7 mouse cellular contexts compared by ENCODE assay signal in the genomic region with DNA sequence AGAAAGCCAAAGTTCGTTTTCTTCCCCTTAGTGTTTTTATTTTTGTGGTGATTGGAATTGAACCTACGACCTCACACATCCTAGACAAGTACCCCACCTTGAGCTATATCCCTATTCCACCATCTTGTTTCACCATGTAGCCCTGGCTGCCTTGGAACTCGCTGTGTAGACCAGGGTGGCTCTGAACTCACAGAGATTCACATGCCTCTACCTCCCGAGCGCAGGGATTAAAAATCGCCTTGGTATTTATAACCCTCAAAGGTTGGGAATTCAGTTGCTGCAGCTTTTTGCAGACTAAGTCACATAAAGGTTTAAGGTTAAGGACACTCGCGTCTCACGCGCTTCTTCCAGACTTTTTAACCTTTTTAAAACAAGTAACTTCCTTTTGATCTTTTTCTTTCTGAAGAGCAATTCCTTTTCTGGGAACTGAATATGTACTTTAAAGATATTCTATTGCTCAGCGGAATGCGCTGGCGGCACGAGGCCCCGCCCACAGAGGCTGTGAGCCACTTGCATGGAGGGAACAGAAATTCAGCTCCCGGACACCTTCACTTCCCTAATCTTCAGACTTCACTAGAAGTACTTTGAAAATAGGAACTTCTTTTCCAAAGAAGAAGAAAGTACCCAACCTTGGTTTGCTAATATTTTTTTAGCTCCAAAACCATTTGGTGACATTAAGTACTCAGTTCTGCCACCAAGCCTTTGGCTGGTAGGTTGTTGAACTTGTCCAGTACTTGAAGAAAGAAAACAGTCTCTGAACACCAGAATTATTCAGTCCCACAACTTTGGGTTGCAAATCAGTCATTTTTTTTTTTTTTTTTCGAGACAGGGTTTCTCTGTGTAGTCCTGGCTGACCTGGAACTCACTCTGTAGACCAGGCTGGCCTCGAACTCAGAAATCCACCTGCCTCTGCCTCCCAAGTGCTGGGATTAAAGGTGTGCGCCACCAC. TPM values are rescaled to one million over a fixed set of nuclear protein-coding genes. Genes with fewer than 3 reads are reported as not detected.
A peak's percentile ranks its signal among the peaks of the same experiment; 100 is the strongest.
DNase-seq lines count a peak whose midpoint lies in the region; ATAC-seq and TF ChIP-seq lines count a peak whose summit lies in the region.

No protein-coding gene starts in this region.

- H3K36me3 ChIP-seq in CH12.LX (replicated peaks in 1 of 2; ENCODE audit: control insufficient read depth in 1 of 2, insufficient read depth in 1 of 2, low read length in 1 of 2), result peaks cover 2 to 5% of the 10 kb centered on the region in 2 experiments
- no peaks in the 10 kb centered on the region for H3K36me3 ChIP-seq in embryonic facial prominence, embryonic 12.5 days
- no peaks in the 10 kb centered on the region for H3K36me3 ChIP-seq in heart, embryonic 15.5 days
- H3K36me3 ChIP-seq in megakaryocyte, embryonic 14.5 days (replicated peaks; ENCODE audit: low read length), result peaks cover 10% of the 10 kb centered on the region

- no peaks in the 10 kb centered on the region for H3K27me3 ChIP-seq in CH12.LX (replicated peaks)
- no peaks in the 10 kb centered on the region for H3K27me3 ChIP-seq in embryonic facial prominence, embryonic 12.5 days
- H3K27me3 ChIP-seq in heart, embryonic 15.5 days, result no peaks in the 10 kb centered on the region
- H3K27me3 ChIP-seq in megakaryocyte, embryonic 14.5 days (replicated peaks), result no peaks in the 10 kb centered on the region

- peak; percentile 18 for TF ChIP-seq POLR2A in CH12.LX (IDR thresholded peaks at IDR 0.05; ENCODE audit: low read depth, low read length)

- no peak; the same call in 1 of the 2 replicates for ATAC-seq in embryonic facial prominence, embryonic 12.5 days (ENCODE audit: insufficient number of reproducible peaks, insufficient read depth, low FRiP score, low TSS enrichment)
- no peak for ATAC-seq in heart, embryonic 15.5 days (replicated peaks; ENCODE audit: insufficient number of reproducible peaks, insufficient read depth, low FRiP score, low read depth)

- peak overlapping the region; percentile 78 for H3K9ac ChIP-seq in CH12.LX (ENCODE audit: insufficient read depth, low read depth)
- H3K9ac ChIP-seq in embryonic facial prominence, embryonic 12.5 days, result no peak overlapping the region
- H3K9ac ChIP-seq in heart, embryonic 15.5 days, result 0 out of 2 replicates have a peak overlapping the region, but pooled peaks have one; percentile 18

- dilution Hi-C loops in CH12.LX (cut with MboI; ENCODE audit: extremely low pct_ligation_motif_present, extremely low pct_unique_long_range_greater_than_20kb, low sequenced_read_pairs), result no loop called here

- 25% methylated on average over 19 of the region's 19 CpGs for WGBS in embryonic facial prominence, embryonic 12.5 days
- 21% methylated on average over 19 of the region's 19 CpGs for WGBS in heart, embryonic 15.5 days

- H3K4me2 ChIP-seq in CH12.LX (ENCODE audit: insufficient read depth, low read depth, poor library complexity, severe bottlenecking), result peak overlapping the region; percentile 85
- H3K4me2 ChIP-seq in embryonic facial prominence, embryonic 12.5 days (replicated peaks), result peak overlapping the region; percentile 60
- H3K4me2 ChIP-seq in heart, embryonic 15.5 days, result peak overlapping the region; percentile 62

- DNase-seq in CH12.LX (ENCODE audit: extremely low read depth), result peak; percentile 77
- DNase-seq in adrenal gland, adult 2 months, result peak; percentile 78
- DNase-seq in kidney, postnatal 4 days, result peak; percentile 72 to 80
- DNase-seq in spleen, adult 18-20 months, result peak; percentile 69 to 74

- H3K4me1 ChIP-seq in CH12.LX (ENCODE audit: control insufficient read depth in 1 of 2, insufficient read depth in 2 of 2), result peaks cover 15 to 62% of the 10 kb centered on the region in 2 experiments; a peak in 3 of 4 replicates
- H3K4me1 ChIP-seq in embryonic facial prominence, embryonic 12.5 days, result peaks cover 11% of the 10 kb centered on the region
- peaks cover 29% of the 10 kb centered on the region for H3K4me1 ChIP-seq in heart, embryonic 15.5 days (replicated peaks)
- peaks cover 42% of the 10 kb centered on the region for H3K4me1 ChIP-seq in megakaryocyte, embryonic 14.5 days

- TF ChIP-seq EP300 in CH12.LX (IDR thresholded peaks at IDR 0.05; ENCODE audit: low read length), result peak; percentile 45; the same call in 1 of the 2 replicates

- H3K4me3 ChIP-seq in CH12.LX (replicated peaks in 1 of 3; ENCODE audit: low read depth in 2 of 3, low read length in 2 of 3, poor library complexity in 1 of 3), result peak overlapping the region; percentile 48 to 59 (median 56)
- H3K4me3 ChIP-seq in embryonic facial prominence, embryonic 12.5 days, result peak overlapping the region; percentile 78
- peak overlapping the region; percentile 90 for H3K4me3 ChIP-seq in heart, embryonic 15.5 days
- H3K4me3 ChIP-seq in megakaryocyte, embryonic 14.5 days (replicated peaks), result peak overlapping the region; percentile 97

- peak overlapping the region; percentile 77 for H3K27ac ChIP-seq in CH12.LX (ENCODE audit: insufficient read depth, low read depth)
- peak overlapping the region; percentile 96; the same call in 1 of the 2 replicates for H3K27ac ChIP-seq in embryonic facial prominence, embryonic 12.5 days
- peak overlapping the region; percentile 74 for H3K27ac ChIP-seq in heart, embryonic 15.5 days

- no peak for TF ChIP-seq RAD21 in CH12.LX (IDR thresholded peaks at IDR 0.05; ENCODE audit: low read depth, low read length)

- in situ Hi-C loops in CH12.LX (cut with MboI; ENCODE audit: low pct_ligation_motif_present, low pct_unique_long_range_greater_than_20kb, low sequenced_read_pairs), result loop anchor here (10.0 kb wide), 1 partner anchor 50 kb away; no protein-coding TSS in a partner anchor

- peaks cover 38% of the 10 kb centered on the region for H3K79me2 ChIP-seq in CH12.LX (replicated peaks; ENCODE audit: control insufficient read depth, extremely low read depth, insufficient read depth, poor library complexity, severe bottlenecking)

- no peak; a peak in 1 of 4 replicates for TF ChIP-seq CTCF in CH12.LX (conservative IDR thresholded peaks at IDR 0.05 in 1 of 2, IDR thresholded peaks at IDR 0.05 in 1 of 2; ENCODE audit: low read depth in 2 of 2, low read length in 2 of 2)

- no peaks in the 10 kb centered on the region for H3K9me3 ChIP-seq in CH12.LX (replicated peaks; ENCODE audit: low read length)
- no peaks in the 10 kb centered on the region for H3K9me3 ChIP-seq in embryonic facial prominence, embryonic 12.5 days
- no peaks in the 10 kb centered on the region for H3K9me3 ChIP-seq in heart, embryonic 15.5 days (replicated peaks)
- no peaks in the 10 kb centered on the region for H3K9me3 ChIP-seq in megakaryocyte, embryonic 14.5 days

RNA-seq across cellular contexts. Expression of gene Cbl, which starts 0.9 kb away (rescaled TPM):
- total RNA-seq in CH12.LX (2012; rRNA removed) (11.9 and 13.4 TPM in 2 replicates), CH12.LX (2014; rRNA removed) (6.5 and 8.3 TPM in 2 replicates)
- polyA plus RNA-seq in CH12.LX (2012; ENCODE audit: insufficient read length, low read depth), result 27.1 and 39.0 TPM in 2 replicates
- total RNA-seq in adrenal gland, adult 2 months (2021), result 10 to 100 TPM; 26.2 to 31.5 TPM
- polyA plus RNA-seq in adrenal gland, adult 2 months (2012; rRNA removed), result 7.8 and 8.7 TPM in 2 replicates
- polyA plus RNA-seq in embryonic facial prominence, embryonic 12.5 days (2016; fragmentation: Nextera tagmentation; extraction: Ambion mirVana), result 19.6 and 20.3 TPM in 2 replicates
- polyA plus RNA-seq in heart, embryonic 15.5 days (2015; fragmentation: Nextera tagmentation; extraction: Ambion mirVana), result 10.7 and 14.8 TPM in 2 replicates
- 2.4 and 3.9 TPM in 2 replicates for polyA plus RNA-seq in megakaryocyte, embryonic 14.5 days (2012; ENCODE audit: insufficient read depth, low replicate concordance)

RNA-seq across cellular contexts. Expression of gene Ccdc153, which starts 5.7 kb away (rescaled TPM):
- total RNA-seq in CH12.LX (2012; rRNA removed) (not detected in 2 replicates), CH12.LX (2014; rRNA removed) (not detected in 2 replicates)
- not detected in 2 replicates for polyA plus RNA-seq in CH12.LX (2012; ENCODE audit: insufficient read length, low read depth)
- total RNA-seq in adrenal gland, adult 2 months (2021), result 1 to 10 TPM; 2.7 to 3.4 TPM
- polyA plus RNA-seq in adrenal gland, adult 2 months (2012; rRNA removed), result 0.26 and 0.63 TPM in 2 replicates
- not detected in 2 replicates for polyA plus RNA-seq in embryonic facial prominence, embryonic 12.5 days (2016; fragmentation: Nextera tagmentation; extraction: Ambion mirVana)
- polyA plus RNA-seq in heart, embryonic 15.5 days (2015; fragmentation: Nextera tagmentation; extraction: Ambion mirVana), result 0.28 and 0.52 TPM in 2 replicates
- not detected in 2 replicates for polyA plus RNA-seq in megakaryocyte, embryonic 14.5 days (2012; ENCODE audit: insufficient read depth, low replicate concordance)

RNA-seq across cellular contexts. Expression of gene Pdzd3, which starts 16.5 kb away (rescaled TPM):
- total RNA-seq in CH12.LX (2012; rRNA removed) (0.13 TPM in 1 of 2 replicates, not detected in the other), CH12.LX (2014; rRNA removed) (0.09 TPM in 1 of 2 replicates, not detected in the other)
- 0.21 and 0.26 TPM in 2 replicates for polyA plus RNA-seq in CH12.LX (2012; ENCODE audit: insufficient read length, low read depth)
- not detected for total RNA-seq in adrenal gland, adult 2 months (2021)
- polyA plus RNA-seq in adrenal gland, adult 2 months (2012; rRNA removed), result 0.06 TPM in 1 of 2 replicates, not detected in the other
- 0.12 TPM in 1 of 2 replicates, not detected in the other for polyA plus RNA-seq in embryonic facial prominence, embryonic 12.5 days (2016; fragmentation: Nextera tagmentation; extraction: Ambion mirVana)
- 0.13 TPM in 1 of 2 replicates, not detected in the other for polyA plus RNA-seq in heart, embryonic 15.5 days (2015; fragmentation: Nextera tagmentation; extraction: Ambion mirVana)
- polyA plus RNA-seq in megakaryocyte, embryonic 14.5 days (2012; ENCODE audit: insufficient read depth, low replicate concordance), result 0.35 TPM in 1 of 2 replicates, not detected in the other

RNA-seq across cellular contexts. Expression of gene Nlrx1, which starts 33.6 kb away (rescaled TPM):
- total RNA-seq in CH12.LX (2012; rRNA removed) (8.8 and 10.9 TPM in 2 replicates), CH12.LX (2014; rRNA removed) (8.0 and 8.8 TPM in 2 replicates)
- 12.6 and 15.4 TPM in 2 replicates for polyA plus RNA-seq in CH12.LX (2012; ENCODE audit: insufficient read length, low read depth)
- 10 to 100 TPM; 15.7 to 27.8 TPM for total RNA-seq in adrenal gland, adult 2 months (2021)
- polyA plus RNA-seq in adrenal gland, adult 2 months (2012; rRNA removed), result 25.3 and 27.7 TPM in 2 replicates
- 6.2 and 7.1 TPM in 2 replicates for polyA plus RNA-seq in embryonic facial prominence, embryonic 12.5 days (2016; fragmentation: Nextera tagmentation; extraction: Ambion mirVana)
- polyA plus RNA-seq in heart, embryonic 15.5 days (2015; fragmentation: Nextera tagmentation; extraction: Ambion mirVana), result 7.3 and 9.2 TPM in 2 replicates
- polyA plus RNA-seq in megakaryocyte, embryonic 14.5 days (2012; ENCODE audit: insufficient read depth, low replicate concordance), result 5.5 and 12.5 TPM in 2 replicates

RNA-seq across cellular contexts. Expression of gene Abcg4, which starts 53.7 kb away (rescaled TPM):
- total RNA-seq in CH12.LX (2012; rRNA removed) (0.38 and 0.72 TPM in 2 replicates), CH12.LX (2014; rRNA removed) (0.23 TPM in 2 replicates)
- 0.82 and 1.1 TPM in 2 replicates for polyA plus RNA-seq in CH12.LX (2012; ENCODE audit: insufficient read length, low read depth)
- total RNA-seq in adrenal gland, adult 2 months (2021), result 10 to 100 TPM; 27.1 to 41.4 TPM
- 84.3 and 86.8 TPM in 2 replicates for polyA plus RNA-seq in adrenal gland, adult 2 months (2012; rRNA removed)
- 5.9 and 6.4 TPM in 2 replicates for polyA plus RNA-seq in embryonic facial prominence, embryonic 12.5 days (2016; fragmentation: Nextera tagmentation; extraction: Ambion mirVana)
- polyA plus RNA-seq in heart, embryonic 15.5 days (2015; fragmentation: Nextera tagmentation; extraction: Ambion mirVana), result 1.5 and 2.8 TPM in 2 replicates
- polyA plus RNA-seq in megakaryocyte, embryonic 14.5 days (2012; ENCODE audit: insufficient read depth, low replicate concordance), result 0.19 TPM in 1 of 2 replicates, not detected in the other
